Mouse (Mus musculus): ENCODE measurements at regions not wholly inside any gene's neighbourhood (a gene's known extent, or its start where the extent isn't known, plus 50 kb on each side); places are given as distances from the start of the nearest gene placed in this dataset.

DNA sequence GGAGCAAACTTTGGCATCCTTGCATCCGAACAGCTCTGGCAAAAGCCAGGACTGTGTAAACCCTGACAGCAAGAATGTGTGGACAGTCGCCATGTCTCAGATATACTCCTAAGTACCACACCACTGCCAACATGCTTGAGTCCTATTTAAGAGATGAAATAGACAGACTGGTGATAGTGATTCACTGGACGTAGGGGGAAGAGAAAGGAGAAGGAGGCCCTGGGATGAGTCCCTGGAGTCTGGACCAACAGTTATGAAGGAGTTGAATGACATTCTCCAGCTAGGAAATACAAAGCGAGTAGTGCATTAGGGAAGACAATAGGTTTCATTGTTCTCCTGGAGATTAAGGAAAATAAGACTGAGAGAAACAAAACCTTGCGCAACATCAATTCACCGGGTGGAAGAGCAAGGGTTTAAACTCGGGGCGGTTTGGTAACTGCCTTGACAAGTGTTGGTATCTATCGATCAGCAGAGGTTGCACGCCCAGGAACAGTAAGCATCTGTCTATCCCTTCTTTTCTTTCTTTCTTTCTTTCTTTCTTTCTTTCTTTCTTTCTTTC lies 54.3 kb upstream of the Nrbf2 start:
- Histone ChIP-seq H3K27ac (no peak overlapping the region), H3K4me3 (no peak overlapping the region)
- no peak for TF ChIP-seq CTCF (conservative IDR thresholded peaks at IDR 0.05)
- DNase-seq (ENCODE audit: low spot score in 2 of 2): no peak

DNA sequence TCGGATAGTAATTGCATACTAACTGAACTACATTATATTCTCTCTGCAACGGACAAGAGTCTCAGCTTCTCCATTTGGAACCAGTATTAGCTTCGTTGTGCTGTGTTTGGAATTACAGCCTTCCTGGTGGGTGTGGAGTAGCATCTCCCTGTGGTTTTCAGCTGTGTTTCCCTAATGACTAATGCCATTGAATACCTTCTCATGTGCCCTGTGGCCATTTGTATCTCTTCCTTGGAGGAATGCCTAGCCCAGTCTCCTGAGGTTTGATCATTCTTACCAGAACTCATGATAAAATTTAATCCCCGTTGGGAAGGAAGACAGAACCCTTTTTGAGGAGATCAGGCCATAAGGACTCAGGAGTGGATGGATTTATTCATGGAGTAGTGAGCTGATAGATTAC lies 59.6 kb upstream of the Nrbf2 start:
- no peak for DNase-seq (ENCODE audit: low spot score in 2 of 2)
- H3K27ac ChIP-seq: no peak overlapping the region

DNA sequence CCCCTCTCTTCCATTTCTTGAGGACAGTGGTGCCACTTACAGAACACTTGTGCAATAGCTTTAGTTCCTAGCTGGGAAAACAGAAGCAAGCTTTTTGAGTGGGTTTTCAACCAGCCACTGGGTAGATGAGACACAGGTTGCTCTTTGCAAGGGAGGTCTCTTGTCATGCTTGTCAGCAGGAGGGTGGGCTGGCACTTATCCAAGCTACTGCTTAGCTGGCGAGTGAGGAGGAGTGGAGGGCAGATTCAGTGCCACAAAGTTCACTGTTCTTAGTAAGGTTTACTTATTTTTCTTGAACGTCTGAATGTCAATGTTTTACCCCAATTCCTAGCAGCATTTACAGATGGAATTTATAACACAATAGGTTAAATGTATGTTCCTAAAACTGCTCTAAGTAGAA lies 65.9 kb upstream of the Nrbf2 start:
- no peak for TF ChIP-seq CTCF (conservative IDR thresholded peaks at IDR 0.05)
- no peak overlapping the region for H3K27ac ChIP-seq
- DNase-seq (ENCODE audit: low spot score in 2 of 2): no peak
- H3K4me3 ChIP-seq: no peak overlapping the region

More for the DNA sequence above, 59.6 kb upstream of the Nrbf2 start:
- H3K4me3 ChIP-seq: no peak overlapping the region
- TF ChIP-seq CTCF (conservative IDR thresholded peaks at IDR 0.05): no peak

DNA sequence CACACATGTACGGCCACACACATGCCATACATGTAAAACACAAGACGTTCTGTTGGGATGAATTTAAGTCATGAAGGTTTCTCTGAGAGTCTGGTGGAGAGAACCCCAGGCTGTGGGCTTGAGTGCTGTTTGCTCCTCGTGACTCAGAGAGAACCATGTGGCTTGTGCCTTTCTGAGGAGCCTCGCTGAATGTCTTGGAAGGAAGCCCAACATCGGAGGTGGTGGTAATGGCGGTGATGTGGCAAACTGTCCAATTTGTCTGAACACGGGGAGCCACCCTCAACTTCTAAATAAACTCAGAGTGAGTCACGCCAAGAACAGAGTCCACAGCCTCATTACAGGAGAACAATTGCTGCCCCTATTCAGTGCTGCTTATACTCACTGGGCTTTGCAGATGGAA lies 75.7 kb upstream of the Nrbf2 start:
- TF ChIP-seq CTCF (conservative IDR thresholded peaks at IDR 0.05): no peak
- Histone ChIP-seq H3K4me3 (no peak overlapping the region), H3K27ac (no peak overlapping the region)
- peak; percentile 40 to 64 for DNase-seq (ENCODE audit: low spot score in 2 of 2)

DNA sequence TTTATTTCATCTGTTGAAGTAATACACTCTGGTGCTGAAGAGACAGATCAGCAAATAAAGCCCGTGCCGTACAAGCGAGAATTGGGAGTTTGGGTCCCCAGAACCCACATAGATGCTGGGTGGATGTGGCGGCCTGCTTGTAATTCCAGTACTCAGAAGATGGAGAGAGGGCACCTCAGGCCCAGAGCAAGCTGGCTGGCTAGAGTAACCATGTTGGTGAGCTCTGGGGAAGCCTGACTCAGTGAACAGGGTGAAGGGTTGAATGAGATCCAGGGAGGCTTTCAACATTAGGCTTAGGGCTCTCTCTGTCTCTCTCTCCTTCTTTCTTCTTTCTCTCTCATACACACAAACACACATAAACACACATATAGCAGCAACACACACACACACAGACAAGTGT lies 76.2 kb upstream of the Nrbf2 start:
- TF ChIP-seq CTCF (conservative IDR thresholded peaks at IDR 0.05): no peak
- DNase-seq (ENCODE audit: low spot score in 2 of 2): no peak
- Histone ChIP-seq H3K4me3 (no peak overlapping the region), H3K27ac (no peak overlapping the region)

DNA sequence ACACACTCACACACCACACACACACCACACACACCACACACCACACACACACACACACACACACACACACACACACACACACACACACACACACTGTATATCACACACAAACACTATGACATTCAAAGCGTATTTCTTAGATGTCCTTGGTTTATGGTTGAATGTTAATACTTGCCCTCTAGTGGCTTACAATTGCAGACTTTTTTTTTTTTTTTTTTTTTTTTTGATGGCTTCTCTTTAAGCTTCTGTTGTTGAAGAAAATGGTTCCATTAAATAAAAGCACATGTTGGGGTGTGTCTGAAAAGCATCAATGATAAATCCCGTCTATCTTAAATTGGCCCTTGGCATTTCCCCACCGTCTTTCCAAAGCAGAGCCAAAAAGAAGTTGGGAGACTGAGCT lies 79.5 kb upstream of the Nrbf2 start:
- DNase-seq (ENCODE audit: low spot score in 2 of 2): no peak
- TF ChIP-seq CTCF (conservative IDR thresholded peaks at IDR 0.05): peak; percentile 33
- Histone ChIP-seq H3K4me3 (no peak overlapping the region), H3K27ac (no peak overlapping the region)

DNA sequence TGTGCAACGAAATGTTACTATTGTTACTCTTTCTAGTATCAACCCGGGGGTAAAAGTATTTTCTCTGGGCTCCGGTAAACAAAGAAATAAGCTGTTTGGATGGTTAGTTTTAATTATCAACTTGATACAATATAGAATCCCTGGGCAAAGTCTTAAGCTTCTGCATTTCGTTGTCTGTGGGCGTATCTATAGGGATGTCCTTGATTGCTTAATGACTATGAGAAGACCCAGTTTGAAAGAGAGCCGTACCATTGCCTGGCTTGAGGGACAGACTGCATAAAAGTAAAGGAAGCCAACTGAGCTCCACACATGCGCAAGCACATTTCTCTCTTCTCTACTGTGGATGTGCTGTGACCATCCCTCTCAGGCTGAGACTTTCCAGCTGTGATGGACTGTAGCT lies 80.1 kb upstream of the Nrbf2 start:
- Histone ChIP-seq H3K27ac (no peak overlapping the region), H3K4me3 (no peak overlapping the region)
- TF ChIP-seq CTCF (conservative IDR thresholded peaks at IDR 0.05): no peak
- no peak for DNase-seq (ENCODE audit: low spot score in 2 of 2)

DNA sequence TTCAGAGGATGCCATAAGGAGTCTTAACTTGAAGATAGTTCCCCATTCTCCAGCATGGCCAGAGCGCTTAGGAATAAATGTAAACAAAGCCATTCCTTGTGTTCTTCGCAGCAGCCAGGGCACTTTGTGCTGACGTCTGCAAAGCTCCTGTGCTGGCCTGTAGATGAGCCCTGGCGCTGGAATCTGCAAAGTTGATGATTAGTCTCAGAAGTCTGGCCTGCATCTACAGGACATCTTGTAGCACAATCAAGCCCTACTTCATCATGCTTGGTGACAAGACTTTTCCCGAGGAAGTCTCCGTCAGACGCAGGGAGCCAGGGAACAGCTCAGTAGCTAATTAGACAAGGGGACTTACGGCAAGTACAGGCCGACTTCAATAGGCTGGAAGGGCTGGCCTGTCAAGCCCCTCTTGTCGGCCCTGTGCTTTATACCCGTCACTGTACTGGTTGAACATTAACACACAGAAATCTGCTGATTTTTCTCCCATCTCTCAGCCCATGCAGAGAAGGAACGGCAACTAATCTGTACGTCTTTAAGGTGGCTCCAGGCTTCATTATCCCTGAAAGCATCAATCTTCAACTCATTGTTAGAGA lies 87.6 kb upstream of the Nrbf2 start:
- Histone ChIP-seq H3K4me3 (no peak overlapping the region), H3K27ac (no peak overlapping the region)
- TF ChIP-seq CTCF (conservative IDR thresholded peaks at IDR 0.05): no peak
- DNase-seq (ENCODE audit: low spot score in 2 of 2): no peak

DNA sequence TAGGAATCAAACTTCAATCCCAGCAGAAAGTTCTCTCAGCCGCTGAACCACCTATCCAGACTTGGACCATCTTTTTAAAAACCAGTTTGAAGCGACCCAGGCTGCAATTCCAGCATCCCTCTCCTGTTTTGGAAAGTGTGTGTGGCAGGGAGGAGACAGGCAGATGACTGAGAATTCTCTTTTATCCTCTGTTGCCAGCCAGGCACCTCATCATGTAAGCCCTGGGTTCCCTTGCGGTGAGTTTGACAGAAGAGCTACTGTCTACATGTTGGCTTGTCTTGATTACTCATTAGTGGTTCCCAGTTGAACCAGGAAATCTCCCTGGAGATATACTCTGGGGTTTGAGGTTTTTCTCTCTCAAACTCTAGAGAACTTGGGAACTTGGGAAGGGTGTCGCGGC lies 91.5 kb upstream of the Nrbf2 start:
- DNase-seq (ENCODE audit: low spot score in 2 of 2): no peak
- Histone ChIP-seq H3K4me3 (no peak overlapping the region), H3K27ac (no peak overlapping the region)
- no peak for TF ChIP-seq CTCF (conservative IDR thresholded peaks at IDR 0.05)

DNA sequence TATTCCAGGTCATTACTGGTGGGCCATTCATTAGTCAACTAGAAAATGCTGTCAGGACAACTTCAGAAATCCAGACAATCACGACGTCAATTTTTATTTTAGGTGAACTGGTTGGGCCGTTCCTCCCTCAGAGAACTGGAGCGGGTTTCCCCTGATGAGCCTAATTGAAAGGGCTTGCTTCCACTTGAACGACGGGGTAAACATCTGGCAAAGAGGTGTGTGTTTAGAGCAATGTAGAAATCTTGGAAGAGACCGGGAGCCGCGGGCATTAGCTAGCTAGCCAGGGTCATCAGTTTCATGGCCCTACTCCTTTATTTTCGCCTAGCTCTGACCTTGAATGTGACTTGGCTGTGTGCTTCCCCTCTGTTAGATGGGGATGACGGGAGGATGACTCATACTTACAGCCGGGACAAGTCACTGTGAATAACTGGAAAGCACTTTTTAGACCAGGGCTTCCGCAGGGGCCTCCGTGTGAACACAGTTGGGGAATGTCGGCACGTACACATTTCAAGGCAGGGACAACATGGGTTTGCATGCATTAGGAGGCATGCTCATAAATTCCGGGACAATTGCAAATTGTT lies 92.6 kb upstream of the Nrbf2 start:
- no peak for TF ChIP-seq CTCF (conservative IDR thresholded peaks at IDR 0.05)
- Histone ChIP-seq H3K27ac (no peak overlapping the region), H3K4me3 (no peak overlapping the region)
- no peak for DNase-seq (ENCODE audit: low spot score in 2 of 2)

DNA sequence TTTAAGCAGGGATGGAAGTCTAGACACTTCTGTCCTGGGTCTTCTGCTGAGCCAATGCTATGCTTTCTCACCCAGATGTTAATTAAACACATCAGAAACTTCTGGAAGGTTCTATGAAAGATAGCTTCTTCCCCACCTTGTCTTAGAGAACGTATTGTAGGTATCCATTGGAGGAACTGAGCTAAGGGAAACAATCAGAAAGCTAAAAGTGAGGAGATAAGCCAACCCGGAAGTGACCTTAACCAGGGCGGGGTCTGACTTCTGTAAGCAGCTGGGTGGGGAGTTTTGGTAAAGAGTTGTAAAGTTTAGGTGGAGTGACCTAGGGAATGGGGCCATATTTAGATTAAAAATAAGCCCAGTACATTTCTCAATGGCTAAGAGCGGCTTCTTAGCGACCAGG lies 95.1 kb upstream of the Nrbf2 start:
- TF ChIP-seq CTCF (conservative IDR thresholded peaks at IDR 0.05): no peak
- DNase-seq (ENCODE audit: low spot score in 2 of 2): no peak
- Histone ChIP-seq H3K27ac (no peak overlapping the region), H3K4me3 (no peak overlapping the region)

DNA sequence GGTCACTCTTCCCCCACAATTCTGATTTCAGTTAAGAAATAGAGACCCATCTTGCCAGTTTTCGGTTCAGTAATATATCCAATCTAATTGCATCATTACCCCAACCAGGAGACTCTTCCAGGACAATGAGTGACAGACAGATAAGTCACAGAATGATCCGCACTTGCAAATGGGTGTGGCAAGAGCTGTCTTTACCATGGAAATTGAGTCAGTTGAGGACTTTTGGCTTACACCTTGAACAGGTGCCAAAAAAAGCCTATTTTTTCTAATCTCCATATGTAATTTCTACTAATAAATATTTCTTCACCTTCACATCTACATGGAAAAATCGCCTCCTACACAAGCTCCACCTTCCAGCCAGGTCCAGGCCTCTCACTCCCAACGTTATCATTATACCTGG lies 98.2 kb upstream of the Nrbf2 start:
- no peak overlapping the region for H3K27ac ChIP-seq
- H3K4me3 ChIP-seq: no peak overlapping the region
- no peak for DNase-seq (ENCODE audit: low spot score in 2 of 2)
- TF ChIP-seq CTCF (conservative IDR thresholded peaks at IDR 0.05): no peak

DNA sequence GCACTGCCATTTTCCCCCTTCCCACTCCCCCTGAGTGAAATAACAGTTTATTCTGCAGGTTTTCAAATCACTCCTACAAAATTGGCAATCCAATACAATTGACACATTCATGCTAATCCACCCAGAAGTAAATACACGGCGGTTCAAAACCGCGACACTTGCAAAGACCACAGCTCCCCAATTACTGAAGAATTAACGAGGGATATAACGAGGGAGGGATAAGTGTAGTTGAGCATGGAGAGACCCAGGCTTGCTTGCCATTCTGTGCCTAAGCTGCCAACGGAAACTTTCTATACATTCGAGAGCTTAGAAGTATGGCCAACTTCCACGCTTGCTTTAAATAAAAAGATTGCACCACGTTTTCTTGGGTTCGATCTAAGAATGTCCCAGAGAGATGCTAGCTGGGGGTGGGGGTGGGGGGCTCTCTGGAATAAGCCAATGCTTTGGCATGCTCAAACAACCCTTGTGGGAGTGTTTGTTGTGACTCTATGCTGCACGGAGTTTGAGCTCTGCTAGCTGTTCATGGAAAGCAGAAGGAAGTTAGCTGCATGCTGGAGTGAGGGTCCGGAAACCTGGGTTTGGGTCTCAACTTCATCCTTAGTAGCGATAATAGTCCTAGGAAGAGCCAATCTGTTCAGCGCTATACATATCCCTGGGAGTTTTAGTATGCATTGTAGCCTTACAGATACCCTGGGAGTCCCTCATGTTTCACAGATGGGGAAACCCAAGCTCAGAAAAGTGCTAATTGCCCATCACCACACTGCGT lies 98.9 kb upstream of the Nrbf2 start:
- DNase-seq (ENCODE audit: low spot score in 2 of 2): no peak
- no peak overlapping the region for H3K27ac ChIP-seq
- TF ChIP-seq CTCF (conservative IDR thresholded peaks at IDR 0.05): no peak
- no peak overlapping the region for H3K4me3 ChIP-seq

DNA sequence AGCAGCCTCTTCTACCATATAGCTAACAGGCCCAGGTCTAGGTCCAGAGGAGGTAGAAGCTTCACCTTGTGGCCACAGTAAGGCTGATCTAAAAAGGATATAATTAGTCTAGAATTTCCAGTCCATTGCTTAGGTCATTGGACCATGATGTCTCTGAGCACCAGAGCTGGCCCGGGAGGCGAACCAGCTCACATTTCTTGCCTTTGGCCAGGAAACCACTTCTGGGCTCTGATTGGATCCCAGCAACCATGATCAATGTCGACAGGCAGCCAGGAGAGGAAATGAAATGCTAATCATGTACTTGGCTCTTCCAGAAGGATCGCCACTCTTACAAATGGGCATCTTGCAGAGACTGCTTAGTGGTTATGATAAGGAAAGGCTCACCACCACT lies 99.5 kb upstream of the Nrbf2 start:
- H3K4me3 ChIP-seq: no peak overlapping the region

More for the DNA sequence above, 99.5 kb upstream of the Nrbf2 start:
- TF ChIP-seq CTCF (conservative IDR thresholded peaks at IDR 0.05): no peak
- DNase-seq (ENCODE audit: low spot score in 2 of 2): no peak
- no peak overlapping the region for H3K27ac ChIP-seq

Data from layer of hippocampus, adult 2 months (tissue).